Mouse (Mus musculus) cerebellum, adult 18-20 months (tissue): Measurements from ENCODE around the gene Calm3.
A peak's percentile ranks its signal among the peaks of the same experiment; 100 is the strongest.

Source experiments
- DNase-seq, 2 experiments: peaks; one replicate each; pipeline ENCODE4 v3.0.0; 2021

Calm3 gene

GRCm38 (mm10) chr7:16940292-16940691, 16.4 kb upstream of the Calm3 start:
- DNase-seq: no peak

DNA sequence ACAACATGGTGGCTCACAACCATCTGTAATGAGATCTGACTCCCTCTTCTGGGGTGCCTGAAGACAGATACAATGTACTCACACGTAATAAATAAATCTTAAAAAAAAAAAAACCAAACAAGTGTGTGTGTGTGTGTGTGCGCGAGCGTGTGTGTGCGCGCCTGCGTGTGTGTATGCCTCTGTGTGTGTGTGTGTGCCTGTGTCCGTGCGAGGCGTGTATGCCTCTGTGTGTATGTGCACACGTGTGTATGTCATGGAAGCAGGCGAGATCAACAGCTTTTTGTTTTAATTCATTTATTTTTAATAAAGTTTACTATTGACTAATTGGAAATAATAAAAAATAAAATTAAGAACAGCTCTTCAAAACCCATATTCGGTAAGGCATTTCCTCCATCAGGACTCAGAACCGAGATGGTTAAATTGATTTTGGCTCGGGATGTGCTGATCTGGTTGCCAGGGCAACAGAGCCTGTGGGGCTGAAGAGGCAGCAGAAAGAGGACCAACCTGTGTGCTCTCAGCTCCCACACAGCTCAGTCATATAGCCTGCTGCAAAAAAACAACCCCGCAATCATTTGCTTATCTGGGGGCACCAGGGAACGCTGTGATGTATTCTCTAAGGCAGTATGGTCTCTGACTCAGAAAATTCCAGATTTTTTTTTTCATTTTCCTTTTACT, 14.3 kb upstream of the Calm3 start:
- DNase-seq: peak; percentile 45 to 50

DNA sequence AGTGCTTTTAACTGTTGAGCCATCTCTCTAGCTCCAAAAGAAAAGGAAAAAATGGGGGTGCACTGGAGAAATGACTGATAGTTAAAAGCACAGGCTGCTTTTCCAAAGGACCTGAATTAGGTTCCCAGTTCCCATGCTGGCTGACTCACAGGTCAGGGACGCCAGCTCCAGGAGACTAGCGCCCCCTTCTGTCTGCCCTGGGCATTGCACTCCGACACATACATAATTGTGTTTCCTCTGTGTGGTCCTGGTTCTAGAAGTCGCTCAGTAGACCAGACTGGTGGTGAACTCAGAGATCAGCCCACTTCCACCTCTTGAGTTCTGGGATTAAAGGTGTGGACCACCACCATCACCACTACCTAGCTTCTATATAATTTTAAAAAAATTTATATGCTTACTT, 13.4 kb upstream of the Calm3 start:
- no peak for DNase-seq

GRCm38 (mm10) chr7:16932704-16933577, 9.0 kb upstream of the Calm3 start:
- peak; percentile 80 to 85 for DNase-seq

GRCm38 (mm10) chr7:16931968-16932627, 8.2 kb upstream of the Calm3 start:
- peak; percentile 88 to 95 for DNase-seq

DNA sequence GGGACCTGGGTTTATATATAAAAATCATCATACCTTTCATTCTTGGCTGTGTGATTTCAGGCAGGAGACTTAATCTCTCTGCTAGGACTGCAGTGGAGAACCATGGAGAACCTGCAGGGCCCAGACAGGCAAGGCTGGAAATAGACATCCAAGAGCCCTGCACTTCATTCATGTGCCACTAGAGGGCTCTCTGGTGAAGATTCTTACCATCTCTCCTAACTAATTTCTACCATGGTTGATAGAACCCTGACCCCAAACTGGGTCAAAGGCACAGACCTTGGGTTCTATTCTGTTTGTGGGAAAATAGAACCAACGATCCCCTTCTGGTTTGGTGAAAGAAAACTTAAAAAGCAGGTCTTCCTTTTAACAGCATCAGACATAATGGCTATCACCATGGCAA, 6.9 kb upstream of the Calm3 start:
- DNase-seq: peak; percentile 86 to 87

DNA sequence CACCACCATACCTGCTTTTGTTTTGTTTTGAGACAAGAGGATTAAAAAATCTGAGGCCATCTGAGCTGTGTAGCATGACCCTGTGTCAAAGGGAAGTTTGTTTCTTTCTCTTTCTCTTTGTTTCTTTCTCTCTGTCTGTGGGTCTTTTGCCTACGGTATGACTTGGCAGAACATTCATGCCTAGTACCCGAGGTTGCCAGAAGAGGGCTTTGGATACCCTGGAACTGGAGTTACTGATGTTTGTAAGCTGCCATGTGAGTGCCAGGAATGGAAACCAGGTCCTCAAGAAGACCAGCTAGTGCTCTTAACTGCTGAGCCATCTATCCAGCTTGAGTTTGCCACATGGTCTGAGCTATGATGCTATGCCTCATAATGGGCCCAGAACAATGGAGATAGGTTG, 4.4 kb upstream of the Calm3 start:
- DNase-seq: no peak

DNA sequence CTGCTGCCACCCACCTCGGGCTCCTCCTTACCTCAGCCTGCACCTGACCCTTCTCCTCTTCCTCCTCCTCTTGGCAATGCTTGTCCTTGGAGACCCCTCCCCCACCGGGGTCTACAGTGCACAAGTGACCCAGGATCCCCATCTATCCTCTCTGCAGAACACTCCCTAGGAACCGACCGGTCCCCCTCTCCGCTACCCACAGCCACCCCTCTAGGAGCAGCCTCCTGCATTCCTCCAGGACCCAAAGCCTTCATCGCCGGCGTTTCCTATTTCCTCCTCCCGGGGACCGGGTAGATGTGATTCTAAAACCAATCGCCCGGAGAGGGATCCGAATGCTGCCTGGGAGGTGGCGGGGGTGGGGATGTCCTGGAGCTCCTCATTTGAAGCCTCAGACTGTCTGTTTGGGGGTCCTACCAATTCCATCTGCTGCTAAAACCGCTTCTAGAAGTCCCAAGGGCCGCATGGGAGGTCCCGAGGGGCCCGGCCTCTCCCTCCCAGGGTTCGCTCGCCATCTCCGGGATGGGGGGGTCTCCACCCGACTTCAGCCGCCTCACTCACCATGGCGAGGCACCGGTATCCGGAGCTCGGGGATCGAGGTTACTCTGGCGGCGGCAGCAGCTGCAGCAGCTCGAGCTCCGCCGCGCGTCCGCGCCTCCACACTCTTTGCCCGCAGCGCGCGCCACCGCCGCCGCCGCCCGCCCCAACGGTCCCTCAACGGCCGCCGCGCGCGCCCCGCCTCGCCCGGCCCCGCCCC, 454 bp downstream of the Calm3 start:
- peak; percentile 56 to 62 for DNase-seq

DNA sequence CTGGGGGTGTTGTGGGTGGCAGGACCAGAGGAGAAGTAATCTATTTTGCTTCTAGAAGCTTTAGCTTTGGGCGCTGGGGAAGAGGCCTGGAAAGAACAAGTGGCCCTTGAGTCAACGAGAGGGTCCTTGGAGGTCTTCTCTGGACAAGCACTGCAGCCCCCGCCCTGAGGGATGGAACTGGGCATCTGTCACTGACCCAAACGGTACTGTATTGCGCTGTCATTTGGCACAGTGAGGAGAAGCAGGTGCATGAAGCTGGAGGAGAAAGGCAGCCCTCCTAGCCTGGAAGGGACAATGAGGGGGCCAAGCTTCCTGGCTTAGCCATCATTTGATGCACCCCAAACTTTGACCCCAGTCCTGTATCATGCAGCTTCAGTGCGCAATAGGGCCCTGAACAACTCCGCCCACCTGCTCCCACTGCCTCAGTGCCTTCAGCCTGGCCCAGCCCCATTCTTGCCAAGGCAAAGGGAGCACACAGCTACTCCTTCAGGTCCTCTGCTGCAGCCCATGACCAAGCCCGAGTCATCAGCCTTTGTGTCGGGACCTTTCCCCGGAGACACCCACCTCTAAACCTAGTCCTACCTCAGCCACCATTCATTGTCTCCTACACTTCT, 1.4 kb downstream of the Calm3 start:
- DNase-seq: peak; percentile 63 to 65

DNA sequence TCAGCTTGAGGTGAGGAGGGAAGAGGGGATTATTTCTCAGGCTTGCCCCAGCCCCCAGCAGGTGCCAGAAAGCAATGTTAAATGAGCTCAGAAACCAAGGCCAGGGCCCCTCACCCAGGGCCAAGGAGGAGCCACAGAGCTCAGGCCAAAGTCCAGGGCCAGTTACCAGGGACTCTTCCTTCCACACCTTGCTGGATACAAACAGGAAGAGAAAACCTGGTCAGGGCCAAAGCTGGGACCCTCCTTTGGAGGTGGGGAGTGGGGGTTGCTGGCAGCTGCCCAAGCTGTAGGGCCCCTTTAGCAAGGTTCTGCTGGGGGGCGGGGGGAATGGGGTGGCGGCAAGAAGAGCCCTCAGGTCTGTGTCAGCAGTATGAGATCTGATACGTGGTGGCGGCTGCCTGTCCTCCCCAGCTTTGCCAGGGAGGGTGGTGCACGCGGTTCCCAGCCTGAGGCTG, 2.0 kb downstream of the Calm3 start:
- no peak for DNase-seq

GRCm38 (mm10) chr7:16920818-16921791, 2.8 kb downstream of the Calm3 start:
- peak; percentile 59 to 63 for DNase-seq

GRCm38 (mm10) chr7:16920150-16920579, 3.7 kb downstream of the Calm3 start:
- peak in 1 of 2 experiments; percentile 52 for DNase-seq

DNA sequence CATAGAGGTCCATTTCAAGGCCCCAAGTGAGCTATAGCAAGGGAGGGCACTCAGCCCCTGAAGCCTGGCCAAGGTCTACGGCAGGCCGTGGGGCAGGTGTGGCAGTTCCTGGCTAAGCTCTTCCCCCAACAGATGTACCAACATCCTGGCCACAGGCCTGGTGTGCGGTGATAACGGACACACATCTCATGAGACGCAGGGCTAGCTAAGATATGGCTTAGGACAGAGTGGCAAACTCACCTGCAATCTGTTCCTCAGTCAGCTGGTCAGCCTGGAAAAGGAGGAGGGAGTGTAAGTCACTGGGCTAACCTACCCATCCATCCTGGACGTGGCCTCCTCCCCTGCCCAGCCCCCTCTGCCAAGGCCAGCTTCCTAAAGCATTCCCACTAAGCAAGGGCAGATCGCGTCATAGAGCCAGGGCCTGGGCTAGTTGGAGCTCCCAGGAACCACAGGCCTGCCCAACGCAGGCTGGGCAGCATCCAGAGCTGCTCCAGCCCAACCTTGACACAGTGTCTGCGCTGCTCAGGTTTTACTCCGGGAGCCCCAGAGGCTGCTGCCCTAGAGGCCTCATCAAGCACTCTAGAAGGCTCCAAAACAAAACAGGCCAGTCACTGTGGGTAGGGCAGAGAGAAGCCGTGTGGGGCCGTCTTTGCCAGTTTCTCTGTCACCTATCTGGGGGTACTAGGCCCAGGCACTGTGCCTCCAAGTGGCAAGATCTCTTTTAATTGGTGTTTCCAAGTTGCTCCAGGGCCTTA, 4.3 kb downstream of the Calm3 start:
- DNase-seq: peak; percentile 48 to 52

- DNase-seq: no peak
Measured at GRCm38 (mm10) chr7:16918670-16919069, 5.2 kb downstream of the Calm3 start.

DNA sequence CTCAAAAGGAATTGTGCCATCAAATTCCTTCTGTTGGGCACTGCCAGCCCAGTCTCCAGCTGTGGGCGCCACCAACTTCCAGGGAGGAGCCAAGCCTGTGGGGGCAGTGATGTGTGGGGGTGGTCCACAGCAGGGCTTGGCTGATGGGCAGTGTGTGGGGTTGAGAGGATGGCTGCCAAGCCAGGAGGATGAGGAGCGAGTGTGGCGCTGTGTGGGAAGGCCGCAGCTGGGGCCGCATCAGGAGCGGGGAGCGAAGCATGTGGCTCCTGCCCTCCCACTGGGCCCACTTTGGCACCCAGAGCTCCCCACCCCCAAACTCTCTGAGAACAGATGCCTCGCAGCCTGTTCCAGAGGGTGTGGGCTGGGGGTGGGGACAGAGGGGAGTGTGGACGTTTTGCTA, 5.9 kb downstream of the Calm3 start:
- peak in 1 of 2 experiments; percentile 44 for DNase-seq

GRCm38 (mm10) chr7:16917447-16917846, 6.5 kb downstream of the Calm3 start:
- no peak for DNase-seq

DNA sequence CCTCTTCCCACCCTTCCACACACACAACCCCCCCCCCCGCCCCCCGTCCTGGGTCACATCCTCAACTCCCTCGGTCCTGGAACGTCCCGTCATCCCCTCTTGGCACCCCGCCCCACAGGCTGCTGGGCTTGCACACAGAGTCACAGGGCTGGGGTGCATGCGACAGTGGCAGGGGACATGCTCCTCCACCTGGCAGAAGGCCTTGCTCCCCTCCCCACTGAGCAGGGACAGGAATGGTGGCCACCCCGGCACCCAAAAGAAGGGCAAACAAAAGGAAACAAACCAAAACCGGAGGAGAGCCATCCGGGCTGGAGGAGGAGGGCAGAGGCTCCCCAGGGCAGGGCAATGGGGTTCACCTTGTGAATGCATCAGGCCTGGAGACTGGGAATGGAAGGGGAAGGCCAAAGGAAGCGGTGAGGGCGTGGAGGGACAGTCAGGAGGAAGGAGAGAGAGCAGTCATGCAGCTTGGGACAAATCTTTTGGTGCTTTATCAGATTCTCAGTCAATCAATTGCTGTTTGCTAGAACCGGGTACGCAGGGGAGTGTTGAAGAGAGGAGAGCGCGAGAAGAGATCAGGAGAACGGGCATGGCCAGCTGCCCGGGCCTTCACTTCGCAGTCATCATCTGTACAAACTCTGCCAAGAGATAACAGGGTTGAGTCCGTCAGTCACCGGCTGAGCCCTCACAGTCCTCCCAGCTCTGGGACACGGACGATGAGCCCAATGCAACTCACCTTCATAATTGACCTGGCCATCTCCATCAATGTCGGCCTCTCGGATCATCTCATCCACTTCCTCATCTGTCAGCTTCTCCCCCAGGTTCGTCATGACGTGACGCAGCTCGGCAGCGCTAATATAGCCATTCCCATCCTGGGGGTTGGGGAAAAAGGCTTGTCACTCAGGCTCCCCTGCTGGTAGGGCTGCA, 7.3 kb downstream of the Calm3 start:
- DNase-seq: peak in 1 of 2 experiments; percentile 55

DNA sequence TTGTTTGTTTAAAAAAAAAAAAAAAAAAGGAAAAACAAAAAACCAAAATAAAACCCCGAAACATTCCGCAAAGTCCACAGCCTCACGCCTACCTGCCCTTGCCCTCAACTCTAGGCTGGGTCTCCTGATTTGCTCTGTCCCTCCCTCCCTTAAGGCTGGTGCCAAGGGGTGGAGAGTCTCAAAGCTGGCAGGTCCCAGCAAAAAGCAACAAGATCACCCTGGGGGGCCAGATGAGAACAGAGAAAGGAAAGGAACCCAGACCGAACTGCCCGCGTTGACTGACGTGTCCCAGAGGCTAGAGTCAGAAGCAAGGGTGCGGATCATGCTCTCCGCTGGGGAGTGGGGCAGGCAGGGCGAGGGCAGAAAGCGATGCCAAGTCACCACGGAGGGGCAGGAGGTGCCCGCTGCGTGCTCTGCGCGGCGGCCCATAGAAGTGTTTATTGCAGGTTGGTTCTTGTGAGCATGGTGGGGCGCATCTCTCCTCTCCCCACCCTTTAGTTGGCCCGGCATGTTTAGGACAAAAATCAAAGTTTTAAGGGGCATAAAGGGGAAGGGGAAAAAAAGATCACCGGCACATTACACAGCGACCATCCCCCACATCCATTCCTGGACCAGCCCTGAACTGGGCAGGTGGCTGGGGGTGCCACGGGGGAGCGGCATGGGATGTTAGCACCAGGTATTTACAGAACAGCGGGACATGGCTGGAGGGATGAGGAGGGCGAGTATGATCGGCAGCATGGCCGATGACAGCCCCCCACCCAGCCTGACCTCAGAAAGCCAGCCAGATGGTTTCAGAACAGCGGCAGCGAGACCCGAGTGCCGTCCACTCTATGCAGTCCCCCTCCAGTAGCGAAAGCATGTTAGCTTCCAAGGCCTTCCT, 8.2 kb downstream of the Calm3 start:
- DNase-seq: peak in 1 of 2 experiments; percentile 44
